Mouse (Mus musculus): ENCODE measurements around the gene Olfr311. TPM values are rescaled to one million over a fixed set of nuclear protein-coding genes. Genes with fewer than 3 reads are reported as not detected.
"Not testable (repeated sequence)": the region's sequence is repeated elsewhere in the genome, so short reads cannot be mapped to it uniquely, and the experiment has no call there.

Olfr311 gene
- not detected in 2 replicates for total RNA-seq (2014; rRNA removed)
- not detected in 2 replicates for polyA plus RNA-seq (2015; fragmentation: Nextera tagmentation; extraction: Ambion mirVana)

GRCm38 (mm10) chr11:58838951-58839350 lies at the start of gene Olfr311:
Gene Olfr311 (plus strand): TSS chr11:58839251.
- not testable (repeated sequence) for H3K9me3 ChIP-seq (ENCODE audit: low read length); H3K4me3 ChIP-seq (ENCODE audit: low read depth, low read length); H3K36me3 ChIP-seq (ENCODE audit: insufficient read depth); ATAC-seq; H3K4me2 ChIP-seq (ENCODE audit: low read depth); DNase-seq; H3K9ac ChIP-seq; H3K27me3 ChIP-seq (ENCODE audit: insufficient read depth, low read length); H3K27ac ChIP-seq (ENCODE audit: low read depth, low read length); H3K4me1 ChIP-seq (ENCODE audit: insufficient read depth)

- Histone ChIP-seq H3K4me2 (ENCODE audit: low read depth) (no peak overlapping the region), H3K36me3 (ENCODE audit: insufficient read depth) (no peaks in the 10 kb centered on the region), H3K27ac (ENCODE audit: low read depth, low read length) (no peak overlapping the region), H3K9me3 (ENCODE audit: low read length) (no peaks in the 10 kb centered on the region), H3K27me3 (ENCODE audit: insufficient read depth, low read length) (no peaks in the 10 kb centered on the region), H3K4me1 (ENCODE audit: insufficient read depth) (no peaks in the 10 kb centered on the region), H3K9ac (no peak overlapping the region), H3K4me3 (ENCODE audit: low read depth, low read length) (no peak overlapping the region)
- no peak for ATAC-seq
- TF ChIP-seq CTCF (IDR thresholded peaks at IDR 0.05; ENCODE audit: low read depth) = no peak
- WGBS = 13% methylated on average over 3 of the region's 3 CpGs
- no peak for DNase-seq
Observed at GRCm38 (mm10) chr11:58789532-58789931, 49.5 kb upstream of the Olfr311 start.

GRCm38 (mm10) chr11:58790053-58790452 lies 49.0 kb upstream of the Olfr311 start:
- Histone ChIP-seq H3K4me3 (ENCODE audit: low read depth, low read length) (no peak overlapping the region), H3K27ac (ENCODE audit: low read depth, low read length) (no peak overlapping the region), H3K9ac (no peak overlapping the region), H3K27me3 (ENCODE audit: insufficient read depth, low read length) (no peaks in the 10 kb centered on the region), H3K4me2 (ENCODE audit: low read depth) (no peak overlapping the region), H3K9me3 (ENCODE audit: low read length) (no peaks in the 10 kb centered on the region), H3K36me3 (ENCODE audit: insufficient read depth) (no peaks in the 10 kb centered on the region), H3K4me1 (ENCODE audit: insufficient read depth) (no peaks in the 10 kb centered on the region)
- TF ChIP-seq CTCF (IDR thresholded peaks at IDR 0.05; ENCODE audit: low read depth) = no peak
- no peak for ATAC-seq
- no peak for DNase-seq
- 49% methylated on average over 2 of the region's 2 CpGs for WGBS

GRCm38 (mm10) chr11:58790646-58791045 lies 48.4 kb upstream of the Olfr311 start:
- DNase-seq = no peak
- H3K27me3 ChIP-seq (ENCODE audit: insufficient read depth, low read length) = no peaks in the 10 kb centered on the region
- H3K4me2 ChIP-seq (ENCODE audit: low read depth) = no peak overlapping the region
- no peak for TF ChIP-seq CTCF (IDR thresholded peaks at IDR 0.05; ENCODE audit: low read depth)
- H3K9me3 ChIP-seq (ENCODE audit: low read length) = no peaks in the 10 kb centered on the region
- no peak overlapping the region for H3K4me3 ChIP-seq (ENCODE audit: low read depth, low read length)
- no peaks in the 10 kb centered on the region for H3K36me3 ChIP-seq (ENCODE audit: insufficient read depth)
- no peak overlapping the region for H3K27ac ChIP-seq (ENCODE audit: low read depth, low read length)
- no peak for ATAC-seq
- no peak overlapping the region for H3K9ac ChIP-seq
- H3K4me1 ChIP-seq (ENCODE audit: insufficient read depth) = no peaks in the 10 kb centered on the region
- 81% methylated on average over 6 of the region's 6 CpGs for WGBS

GRCm38 (mm10) chr11:58795856-58796255 lies 43.2 kb upstream of the Olfr311 start:
- DNase-seq (no peak), ATAC-seq (no peak)
- 79% methylated on average over 2 of the region's 2 CpGs for WGBS
- Histone ChIP-seq H3K4me3 (ENCODE audit: low read depth, low read length) (no peak overlapping the region), H3K4me1 (ENCODE audit: insufficient read depth) (no peaks in the 10 kb centered on the region), H3K36me3 (ENCODE audit: insufficient read depth) (no peaks in the 10 kb centered on the region), H3K9me3 (ENCODE audit: low read length) (no peaks in the 10 kb centered on the region), H3K4me2 (ENCODE audit: low read depth) (no peak overlapping the region), H3K9ac (no peak overlapping the region), H3K27me3 (ENCODE audit: insufficient read depth, low read length) (no peaks in the 10 kb centered on the region), H3K27ac (ENCODE audit: low read depth, low read length) (no peak overlapping the region)
- no peak for TF ChIP-seq CTCF (IDR thresholded peaks at IDR 0.05; ENCODE audit: low read depth)

- TF ChIP-seq CTCF (IDR thresholded peaks at IDR 0.05; ENCODE audit: low read depth) = no peak
- Histone ChIP-seq H3K27me3 (ENCODE audit: insufficient read depth, low read length) (no peaks in the 10 kb centered on the region), H3K36me3 (ENCODE audit: insufficient read depth) (no peaks in the 10 kb centered on the region), H3K4me3 (ENCODE audit: low read depth, low read length) (no peak overlapping the region), H3K9ac (no peak overlapping the region), H3K4me2 (ENCODE audit: low read depth) (no peak overlapping the region), H3K27ac (ENCODE audit: low read depth, low read length) (no peak overlapping the region), H3K4me1 (ENCODE audit: insufficient read depth) (no peaks in the 10 kb centered on the region), H3K9me3 (ENCODE audit: low read length) (no peaks in the 10 kb centered on the region)
- WGBS = 73% methylated on average over 7 of the region's 7 CpGs
- ATAC-seq (no peak), DNase-seq (peak; percentile 16)
Observed at GRCm38 (mm10) chr11:58796850-58797249, 42.2 kb upstream of the Olfr311 start.

- TF ChIP-seq CTCF (IDR thresholded peaks at IDR 0.05; ENCODE audit: low read depth) = no peak
- H3K4me3 ChIP-seq (ENCODE audit: low read depth, low read length) = no peak overlapping the region
- no peak for DNase-seq
- H3K27ac ChIP-seq (ENCODE audit: low read depth, low read length) = no peak overlapping the region
- 82% methylated on average over 5 of the region's 5 CpGs for WGBS
- no peaks in the 10 kb centered on the region for H3K4me1 ChIP-seq (ENCODE audit: insufficient read depth)
- no peaks in the 10 kb centered on the region for H3K36me3 ChIP-seq (ENCODE audit: insufficient read depth)
- no peaks in the 10 kb centered on the region for H3K9me3 ChIP-seq (ENCODE audit: low read length)
- H3K4me2 ChIP-seq (ENCODE audit: low read depth) = no peak overlapping the region
- no peak for ATAC-seq
- H3K9ac ChIP-seq = no peak overlapping the region
- H3K27me3 ChIP-seq (ENCODE audit: insufficient read depth, low read length) = no peaks in the 10 kb centered on the region
Observed at GRCm38 (mm10) chr11:58799747-58800146, 39.3 kb upstream of the Olfr311 start.

Measured in forebrain, postnatal 0 days (tissue).